Mouse (Mus musculus) left cerebral cortex, adult 11 months (tissue): ENCODE measurements around the gene Rhbdd2.

Source experiments
- DNase-seq: peaks from one replicate; pipeline ENCODE4 v3.0.0; 2022; ENCODE audit warnings: low spot score

Gene Rhbdd2

GRCm38 (mm10) chr5:135682009-135682408 is 49.6 kb downstream of the Rhbdd2 start:
- DNase-seq: no peak

DNA sequence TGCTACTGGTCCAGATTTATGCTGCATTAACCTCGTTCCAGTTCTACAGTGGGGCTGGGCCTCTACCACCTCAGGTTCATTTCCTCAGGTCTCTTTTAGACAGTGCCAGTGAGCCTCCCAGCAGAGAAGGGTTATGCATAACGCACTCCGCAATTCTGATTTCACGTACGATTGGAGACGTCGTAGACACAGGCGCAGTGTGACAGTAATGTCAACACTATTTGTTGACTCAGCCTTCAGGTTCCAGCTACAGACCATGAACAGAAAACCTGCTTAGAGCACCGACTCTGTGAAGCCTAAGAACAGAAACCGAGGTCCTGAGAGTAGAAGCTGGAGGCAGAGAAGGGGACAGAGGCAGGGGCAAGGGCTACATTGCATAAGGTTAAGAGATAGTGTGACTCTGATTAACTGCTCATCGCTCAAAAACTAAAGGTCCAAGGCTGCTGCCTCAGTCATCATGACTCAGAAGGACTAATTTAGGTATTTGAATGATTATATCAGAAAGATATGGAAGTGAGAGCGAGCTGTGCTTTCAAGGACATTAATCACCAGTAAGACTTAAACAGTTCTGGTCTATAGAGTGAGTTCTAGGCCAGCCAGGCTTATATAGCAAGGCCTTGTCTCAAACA is 50.6 kb downstream of the Rhbdd2 start:
- no peak for DNase-seq

DNA sequence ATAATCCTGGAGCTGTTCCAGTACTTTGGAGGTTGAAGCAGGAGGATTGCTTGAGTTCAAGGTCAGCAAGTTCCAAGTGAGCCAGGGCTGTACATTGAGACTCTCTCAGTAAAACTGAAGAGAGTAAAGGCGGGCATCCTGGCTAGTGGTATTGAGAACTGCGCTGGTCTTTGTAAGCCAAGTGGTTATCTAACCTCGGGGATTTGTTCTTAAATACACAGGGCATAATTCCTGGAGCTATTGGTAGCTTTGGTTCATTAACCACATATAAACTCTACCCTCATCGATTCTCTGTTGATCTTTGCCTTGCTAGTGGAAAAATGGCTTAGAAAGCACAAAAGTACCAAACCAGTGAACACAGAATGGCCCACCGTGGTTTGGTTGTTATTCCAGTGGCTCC is 58.0 kb downstream of the Rhbdd2 start:
- no peak for DNase-seq

GRCm38 (mm10) chr5:135691266-135691665 is 58.8 kb downstream of the Rhbdd2 start:
- DNase-seq: no peak

DNA sequence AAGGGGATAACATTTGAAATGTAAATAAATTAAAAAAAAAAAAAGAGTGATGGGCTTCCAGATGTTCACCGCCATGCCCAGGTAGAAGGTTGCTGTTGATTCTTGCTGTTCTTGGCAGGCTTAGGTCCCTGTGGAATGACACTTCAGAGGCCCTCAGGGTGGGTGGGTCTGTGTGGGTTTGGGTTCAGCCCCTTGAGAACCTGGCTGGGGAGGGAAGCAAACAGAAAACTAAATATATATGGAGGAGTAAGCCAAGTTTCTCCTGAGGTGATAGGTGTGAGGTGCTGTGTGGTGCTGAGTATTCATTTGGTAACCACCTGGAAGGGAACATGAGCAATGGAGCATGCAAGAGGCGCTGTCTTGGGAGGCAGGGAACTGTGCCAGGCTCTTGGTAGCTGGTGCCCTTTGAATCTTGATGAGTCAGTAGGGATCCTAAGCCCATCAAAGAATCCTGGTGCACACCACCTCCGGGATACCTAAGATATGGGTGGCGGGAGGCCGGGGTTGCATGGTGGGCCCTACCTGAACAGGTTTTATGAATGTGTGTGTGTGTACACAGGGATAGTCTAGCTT is 60.9 kb downstream of the Rhbdd2 start:
- no peak for DNase-seq

- no peak for DNase-seq
Observed at GRCm38 (mm10) chr5:135695277-135695721, 62.9 kb downstream of the Rhbdd2 start.
